Mouse (Mus musculus): ENCODE measurements around the gene Tinagl1.

The Tinagl1 gene

GRCm38 (mm10) chr4:130179876-130180275 lies 5.0 kb upstream of the Tinagl1 start:
- in situ Hi-C loops (cut with MboI; ENCODE audit: low sequenced_read_pairs): no loop called here

- in situ Hi-C loops (cut with MboI; ENCODE audit: low sequenced_read_pairs): no loop called here
Measured at GRCm38 (mm10) chr4:130177536-130177935, 2.6 kb upstream of the Tinagl1 start.

GRCm38 (mm10) chr4:130177087-130177486 lies 2.2 kb upstream of the Tinagl1 start:
- in situ Hi-C loops (cut with MboI; ENCODE audit: low sequenced_read_pairs): no loop called here

- in situ Hi-C loops (cut with MboI; ENCODE audit: low sequenced_read_pairs): no loop called here
Measured at GRCm38 (mm10) chr4:130176156-130176720, 1.3 kb upstream of the Tinagl1 start.

GRCm38 (mm10) chr4:130174335-130175031 lies 439 bp downstream of the Tinagl1 start:
- in situ Hi-C loops (cut with MboI; ENCODE audit: low sequenced_read_pairs): no loop called here

GRCm38 (mm10) chr4:130173911-130174311 lies 1.0 kb downstream of the Tinagl1 start:
- in situ Hi-C loops (cut with MboI; ENCODE audit: low sequenced_read_pairs): no loop called here

GRCm38 (mm10) chr4:130173060-130173822 lies 1.7 kb downstream of the Tinagl1 start:
- in situ Hi-C loops (cut with MboI; ENCODE audit: low sequenced_read_pairs): no loop called here

GRCm38 (mm10) chr4:130171951-130172765 lies 2.8 kb downstream of the Tinagl1 start:
- in situ Hi-C loops (cut with MboI; ENCODE audit: low sequenced_read_pairs): no loop called here

GRCm38 (mm10) chr4:130170362-130170761 lies 4.6 kb downstream of the Tinagl1 start:
- in situ Hi-C loops (cut with MboI; ENCODE audit: low sequenced_read_pairs): no loop called here

GRCm38 (mm10) chr4:130169411-130169971 lies 5.4 kb downstream of the Tinagl1 start:
- in situ Hi-C loops (cut with MboI; ENCODE audit: low sequenced_read_pairs): no loop called here

GRCm38 (mm10) chr4:130168280-130169183 lies 6.4 kb downstream of the Tinagl1 start:
- in situ Hi-C loops (cut with MboI; ENCODE audit: low sequenced_read_pairs): no loop called here

- in situ Hi-C loops (cut with MboI; ENCODE audit: low sequenced_read_pairs): no loop called here
Measured at GRCm38 (mm10) chr4:130167814-130168213, 7.1 kb downstream of the Tinagl1 start.

GRCm38 (mm10) chr4:130167321-130167720 lies 7.6 kb downstream of the Tinagl1 start:
- in situ Hi-C loops (cut with MboI; ENCODE audit: low sequenced_read_pairs): no loop called here

- in situ Hi-C loops (cut with MboI; ENCODE audit: low sequenced_read_pairs): no loop called here
Measured at GRCm38 (mm10) chr4:130166592-130166991, 8.3 kb downstream of the Tinagl1 start.

- in situ Hi-C loops (cut with MboI; ENCODE audit: low sequenced_read_pairs): no loop called here
Measured at GRCm38 (mm10) chr4:130166061-130166460, 8.9 kb downstream of the Tinagl1 start.

GRCm38 (mm10) chr4:130164121-130164520 lies 10.8 kb downstream of the Tinagl1 start:
- in situ Hi-C loops (cut with MboI; ENCODE audit: low sequenced_read_pairs): no loop called here

GRCm38 (mm10) chr4:130163391-130163861 lies 11.5 kb downstream of the Tinagl1 start:
- in situ Hi-C loops (cut with MboI; ENCODE audit: low sequenced_read_pairs): no loop called here

GRCm38 (mm10) chr4:130161349-130161748 lies 13.6 kb downstream of the Tinagl1 start:
- in situ Hi-C loops (cut with MboI; ENCODE audit: low sequenced_read_pairs): no loop called here

GRCm38 (mm10) chr4:130156812-130157371 lies 18.0 kb downstream of the Tinagl1 start:
- in situ Hi-C loops (cut with MboI; ENCODE audit: low sequenced_read_pairs): no loop called here

Measured in CH12F3 (cell line).